Mouse (Mus musculus): ENCODE results near the gene Lzts3.
A peak's percentile ranks its signal among the peaks of the same experiment; 100 is the strongest.
"Not testable (repeated sequence)": the region's sequence is repeated elsewhere in the genome, so short reads cannot be mapped to it uniquely, and the experiment has no call there.

Lzts3 gene

DNA sequence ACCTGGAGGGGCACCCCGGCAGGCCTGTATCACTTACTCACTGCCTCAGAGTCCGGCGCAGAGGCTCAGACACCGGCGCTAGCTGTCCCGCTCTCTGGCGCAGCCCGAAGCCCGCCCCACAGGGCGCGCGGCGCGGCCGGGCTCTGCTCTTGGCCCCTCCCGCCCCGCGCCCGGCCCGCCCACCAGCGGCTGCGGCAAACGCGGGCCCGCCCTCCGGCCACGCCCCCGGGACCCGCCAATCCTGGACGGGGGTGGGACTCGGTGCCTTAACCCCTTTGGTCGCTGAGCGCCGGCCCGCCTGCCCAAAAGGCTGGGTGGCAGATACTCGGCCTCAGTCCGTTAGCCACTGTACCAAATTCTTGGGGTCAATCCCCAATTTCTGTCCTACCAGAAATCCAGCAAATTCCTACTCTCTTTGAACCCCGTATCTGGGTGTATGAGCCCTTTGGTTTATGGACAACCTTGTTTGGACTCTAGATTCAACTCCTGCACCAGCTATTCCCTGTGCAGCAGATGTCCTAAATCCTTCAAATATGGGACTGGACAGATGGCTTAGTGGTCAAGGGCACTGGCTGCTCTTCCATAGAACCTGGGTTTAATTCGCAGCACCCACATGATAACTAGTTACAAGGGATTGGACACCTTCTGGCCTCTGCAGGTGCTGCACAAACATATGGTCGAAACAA lies at the start of gene Lzts3:
Gene Lzts3, minus strand, starts transcription at position 120 of the 686 bp plus-strand sequence.
- DNase-seq: peak; percentile 91 to 92

DNA sequence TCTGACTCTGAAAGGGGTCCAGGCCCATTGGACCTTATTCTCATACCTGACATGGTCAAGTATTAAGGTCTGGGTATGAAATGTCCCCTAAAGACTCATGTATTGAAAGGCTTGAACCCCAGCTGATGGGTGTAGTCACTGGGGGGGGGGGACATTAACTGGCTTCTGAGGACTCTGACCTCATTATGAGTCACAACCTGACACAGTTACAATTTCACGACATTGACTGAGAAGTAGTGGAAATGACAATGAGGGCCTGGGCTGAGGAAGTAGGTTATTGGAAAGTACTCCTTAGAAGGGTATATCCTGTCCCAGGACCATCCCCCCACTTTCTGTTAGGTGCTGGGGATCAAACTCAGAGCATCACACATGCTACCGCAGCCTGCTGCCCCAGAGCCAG lies 46.4 kb upstream of the Lzts3 start:
- DNase-seq: no peak

DNA sequence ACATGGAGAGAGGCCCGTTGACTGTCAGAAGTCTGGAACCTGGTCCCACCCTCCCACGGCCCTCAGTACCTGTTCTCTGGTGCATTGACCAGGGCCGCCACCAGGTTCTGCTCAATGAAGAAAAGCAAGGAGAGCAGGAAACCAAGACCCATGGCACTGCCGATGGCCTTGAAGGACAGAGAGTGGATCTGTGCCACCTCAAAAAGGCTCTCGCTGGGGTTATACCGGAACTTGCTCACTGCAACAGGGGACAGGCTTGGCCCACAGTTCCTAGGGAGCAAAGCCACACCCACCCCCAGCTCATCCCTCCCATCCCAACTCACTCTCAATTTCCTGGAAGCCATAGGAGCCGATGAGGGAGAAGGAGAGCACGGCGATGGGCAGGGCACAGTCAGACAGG lies 42.8 kb upstream of the Lzts3 start:
- no peak for DNase-seq

DNA sequence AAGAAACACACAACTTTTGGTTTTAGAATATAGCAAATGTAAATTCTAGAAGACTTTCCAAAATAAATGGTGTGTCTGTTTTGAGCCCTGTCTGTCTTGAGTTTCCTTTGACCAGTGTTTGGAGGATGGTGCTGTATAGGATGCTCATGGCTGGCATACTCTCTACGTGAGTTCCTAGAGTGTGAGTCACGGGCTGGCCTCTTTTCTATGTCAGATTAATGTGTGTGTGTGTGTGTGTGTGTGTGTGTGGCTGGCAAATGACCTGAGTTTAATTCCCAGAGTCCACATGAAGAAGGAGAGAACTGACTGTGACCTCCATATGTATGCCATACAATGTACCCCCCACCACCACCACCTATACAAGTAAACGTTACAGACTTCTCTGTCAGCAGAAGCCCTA lies 38.9 kb upstream of the Lzts3 start:
- no peak for DNase-seq

- no peak for DNase-seq
These were observed 37.3 kb upstream of the Lzts3 start for GRCm38 (mm10) chr2:130679899-130680298.

- no peak for DNase-seq
These were observed 36.6 kb upstream of the Lzts3 start for GRCm38 (mm10) chr2:130679154-130679553.

- no peak for DNase-seq
These were observed 34.6 kb upstream of the Lzts3 start for GRCm38 (mm10) chr2:130677211-130677610.

GRCm38 (mm10) chr2:130667559-130667958 lies 25.0 kb upstream of the Lzts3 start, which contains the start of gene Itpa:
Itpa (plus strand) TSS chr2:130667610.
- peak; percentile 84 to 88 for DNase-seq

- peak; percentile 88 for DNase-seq
These were observed 21.6 kb upstream of the Lzts3 start, which contains the start of gene Ddrgk1 for GRCm38 (mm10) chr2:130664102-130664701. Ddrgk1 (minus strand) TSS chr2:130664659.

GRCm38 (mm10) chr2:130663342-130663741 lies 20.7 kb upstream of the Lzts3 start:
- DNase-seq: no peak

DNA sequence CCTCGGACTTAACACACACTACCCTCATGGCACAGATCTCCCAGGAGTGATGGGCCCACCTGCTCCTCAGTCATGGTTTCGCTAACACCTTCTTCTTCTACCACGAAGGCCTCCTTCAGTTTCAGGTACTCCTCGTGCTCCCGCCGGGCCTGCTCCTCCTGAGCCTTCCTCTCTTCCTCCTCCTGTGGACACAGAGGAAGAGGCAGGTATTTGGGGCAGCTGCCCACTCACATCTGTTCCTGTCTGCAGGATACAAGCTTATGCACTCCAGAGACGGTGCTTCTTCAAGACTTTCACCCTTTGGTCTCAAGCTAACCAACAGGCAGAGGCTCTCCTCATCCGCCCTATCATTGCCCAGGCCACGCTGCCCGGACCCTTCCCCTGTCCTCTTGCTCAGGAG lies 15.9 kb upstream of the Lzts3 start:
- no peak for DNase-seq

- no peak for DNase-seq
These were observed 14.9 kb upstream of the Lzts3 start for GRCm38 (mm10) chr2:130657541-130657940.

- no peak for DNase-seq
These were observed 13.9 kb upstream of the Lzts3 start for GRCm38 (mm10) chr2:130656536-130656935.

GRCm38 (mm10) chr2:130655660-130656339 lies 13.2 kb upstream of the Lzts3 start:
- no peak for DNase-seq

GRCm38 (mm10) chr2:130653760-130654159 lies 11.2 kb upstream of the Lzts3 start:
- DNase-seq: no peak

GRCm38 (mm10) chr2:130653303-130653702 lies 10.7 kb upstream of the Lzts3 start:
- no peak for DNase-seq

GRCm38 (mm10) chr2:130649028-130649427 lies 6.4 kb upstream of the Lzts3 start:
- not testable (repeated sequence) for DNase-seq

- DNase-seq: no peak
These were observed 2.6 kb upstream of the Lzts3 start for GRCm38 (mm10) chr2:130645198-130645597.

- no peak for DNase-seq
These were observed 374 bp downstream of the Lzts3 start for GRCm38 (mm10) chr2:130642197-130642660.

- no peak for DNase-seq
These were observed 1.1 kb downstream of the Lzts3 start for GRCm38 (mm10) chr2:130641351-130642025.

DNA sequence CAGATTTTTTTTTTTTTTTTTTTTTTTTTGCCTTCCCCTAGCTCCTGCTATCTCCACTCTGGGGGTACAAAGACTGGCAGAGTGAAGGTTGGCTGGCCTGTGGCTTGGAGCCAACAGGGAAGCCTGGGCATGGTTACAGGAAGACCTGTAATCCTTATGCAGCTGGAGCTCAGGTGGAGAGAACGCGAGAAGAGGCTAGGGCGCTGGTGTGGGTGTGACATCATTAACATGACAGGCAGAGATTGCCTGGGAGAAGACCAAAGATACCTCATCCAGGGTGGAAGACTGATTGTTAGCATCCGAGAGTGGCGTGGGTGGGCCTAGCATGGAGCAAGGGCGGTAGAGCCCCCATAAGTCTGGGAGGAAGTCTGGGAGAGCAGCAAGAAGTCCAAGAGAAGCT lies 3.3 kb downstream of the Lzts3 start:
- no peak for DNase-seq

DNA sequence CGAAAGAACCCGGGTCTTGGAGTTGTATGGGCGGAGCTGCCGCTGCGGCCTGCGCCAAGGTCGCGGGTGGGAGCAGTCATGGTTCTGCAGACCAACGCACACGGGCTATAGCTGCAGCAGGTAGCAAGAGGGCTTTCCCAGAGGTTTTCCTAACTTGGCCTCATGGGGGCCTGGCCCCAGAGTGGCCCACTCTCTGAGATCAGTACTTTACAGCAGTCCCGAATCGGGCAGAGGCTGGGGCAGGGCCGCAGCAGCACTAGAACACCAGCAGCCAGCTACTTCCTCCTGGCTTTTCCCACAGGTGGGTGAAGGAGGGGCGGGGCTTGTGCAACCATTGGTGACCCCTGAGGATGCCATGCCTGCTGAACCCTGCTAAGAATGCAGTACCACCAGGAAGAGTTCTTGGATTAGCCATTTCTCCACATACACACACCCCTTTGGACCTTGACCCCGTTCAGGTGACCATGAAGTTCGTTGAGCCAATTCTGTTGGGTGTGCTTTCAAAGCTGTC lies 4.4 kb downstream of the Lzts3 start:
- DNase-seq: no peak

- peak; percentile 78 to 89 for DNase-seq
These were observed 6.8 kb downstream of the Lzts3 start for GRCm38 (mm10) chr2:130635847-130636246.

Data from thymus, postnatal 36 days (tissue).